Mouse (Mus musculus) kidney, postnatal 0 days (tissue): ENCODE data around the gene Fkbpl. TPM values are rescaled to one million over a fixed set of nuclear protein-coding genes. Genes with fewer than 3 reads are reported as not detected.
A peak's percentile ranks its signal among the peaks of the same experiment; 100 is the strongest.

ENCODE experiments used
- ATAC-seq: fragments of 200-750 bp; cut with Nextera tagmentation; replicated peaks from 2 replicates; pipeline ENCODE4 v1.8.0; 2017; ENCODE audit warnings: low read depth, moderate number of reproducible peaks, moderate TSS enrichment, moderate library complexity; ENCODE audit not compliant: low FRiP score
- DNase-seq: peaks from one replicate; pipeline ENCODE4 v3.0.0-alpha.2; 2016; ENCODE audit warnings: low spot score
- H3K27ac ChIP-seq: fragments of 300-500 bp; sonication (generic); 2 replicates; pipeline ENCODE4 v1.5.1; 2014; ENCODE audit warnings: mild to moderate bottlenecking
- H3K27me3 ChIP-seq: fragments of 300-500 bp; sonication (generic); 2 replicates; pipeline ENCODE4 v1.6.1; 2014; ENCODE audit warnings: low read length, mixed read lengths; ENCODE audit not compliant: insufficient read depth
- H3K36me3 ChIP-seq: fragments of 300-500 bp; sonication (generic); 2 replicates; pipeline ENCODE4 v1.6.1; 2014; ENCODE audit warnings: low read length, mixed read lengths; ENCODE audit not compliant: insufficient read depth
- H3K4me1 ChIP-seq: fragments of 300-500 bp; sonication (generic); replicated peaks from 2 replicates; pipeline ENCODE4 v1.6.1; 2014; ENCODE audit warnings: antibody characterized with exemption, low read length, mixed read lengths; ENCODE audit not compliant: insufficient read depth
- H3K4me2 ChIP-seq: fragments of 300-500 bp; sonication (generic); 2 replicates; pipeline ENCODE4 v1.6.1; 2014; ENCODE audit warnings: mild to moderate bottlenecking, low read length, moderate library complexity, mixed read lengths
- H3K4me3 ChIP-seq: fragments of 300-500 bp; sonication (generic); replicated peaks from 2 replicates; pipeline ENCODE4 v1.5.1; 2014; ENCODE audit warnings: low read depth, low read length
- H3K9ac ChIP-seq: fragments of 300-500 bp; sonication (generic); 2 replicates; pipeline ENCODE4 v1.6.1; 2014; ENCODE audit warnings: low read depth, low read length
- H3K9me3 ChIP-seq: fragments of 300-500 bp; sonication (generic); replicated peaks from 2 replicates; pipeline ENCODE4 v1.6.1; 2016; ENCODE audit warnings: low read length, inconsistent platforms, mixed read lengths
- CTCF ChIP-seq: IDR thresholded peaks from 2 replicates; pipeline ENCODE4 v1.5.1; 2016; ENCODE audit warnings: antibody characterized with exemption, low read depth, mild to moderate bottlenecking, moderate library complexity
- WGBS: fragments of 180-500 bp; shearing (Covaris S2); extraction: QIAGEN DNeasy Blood & Tissue Kit; methylation state at CpG from one replicate; pipeline ENCODE4 v1.1.7; 2014; 5-methylcytosine and 5-hydroxymethylcytosine counted together
- polyA plus RNA-seq: library from polyadenylated mRNA; unstranded; fragments of >200 nt; fragmentation: Nextera tagmentation; extraction: Ambion mirVana; gene quantifications from 2 replicates; pipeline ENCODE4 v1.2.1, GENCODE M21; 2015

The Fkbpl gene
- polyA plus RNA-seq, 1 experiment from 2014 or later, result 16.4 TPM

DNA sequence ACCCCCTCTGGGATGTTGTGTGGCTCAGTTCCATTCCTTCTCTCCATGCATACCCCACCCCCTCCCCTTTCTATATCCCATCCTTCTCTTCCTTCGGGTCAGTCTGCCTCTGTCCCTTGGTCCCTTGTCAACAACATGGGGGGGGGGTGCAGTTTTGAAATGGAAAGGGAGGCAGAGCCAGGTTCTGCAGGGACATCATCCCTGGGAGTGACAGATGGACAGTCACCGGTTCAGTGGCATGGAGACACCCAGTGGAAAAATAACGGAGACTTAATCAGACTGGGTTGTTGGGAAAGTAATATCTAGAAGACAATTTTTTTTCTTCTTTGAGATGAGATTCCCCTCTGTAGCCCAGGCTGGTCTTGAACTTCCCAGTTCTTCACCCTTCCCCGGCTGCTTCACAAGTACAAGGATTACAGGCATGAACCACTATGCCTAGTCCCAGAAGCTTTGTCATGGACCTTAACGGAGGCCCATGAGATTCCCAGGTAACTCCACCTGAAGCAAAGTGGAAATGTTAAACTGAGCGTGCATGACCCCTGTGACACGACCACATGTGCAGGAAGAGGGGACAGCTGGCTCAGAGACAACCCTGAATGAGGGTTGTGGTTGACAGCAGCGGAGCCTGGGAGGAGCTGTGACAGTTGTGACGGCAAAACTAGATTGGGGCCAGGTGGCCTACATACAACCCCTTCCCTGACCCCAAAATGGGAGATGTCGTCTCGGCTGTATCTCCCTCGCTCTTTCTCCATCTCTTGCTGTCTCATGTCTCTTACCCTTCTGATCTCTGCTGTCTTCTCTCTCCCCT lies 14.6 kb upstream of the Fkbpl start:
- 0 out of 2 replicates have a peak, but pooled peaks cover 9% of the 10 kb centered on the region for H3K27me3 ChIP-seq
- no peak for TF ChIP-seq CTCF
- peak overlapping the region; percentile 89 for H3K4me2 ChIP-seq
- no peak overlapping the region for H3K27ac ChIP-seq
- no peaks in the 10 kb centered on the region for H3K36me3 ChIP-seq
- ATAC-seq, result no peak
- no peaks in the 10 kb centered on the region for H3K9me3 ChIP-seq
- H3K4me3 ChIP-seq, result 0 out of 2 replicates have a peak overlapping the region, but pooled peaks have one; percentile 9
- no peak for DNase-seq
- WGBS, result 33% methylated on average over 12 of the region's 12 CpGs
- H3K4me1 ChIP-seq, result peaks cover 43% of the 10 kb centered on the region
- H3K9ac ChIP-seq, result no peak overlapping the region; the same call in 1 of the 2 replicates

DNA sequence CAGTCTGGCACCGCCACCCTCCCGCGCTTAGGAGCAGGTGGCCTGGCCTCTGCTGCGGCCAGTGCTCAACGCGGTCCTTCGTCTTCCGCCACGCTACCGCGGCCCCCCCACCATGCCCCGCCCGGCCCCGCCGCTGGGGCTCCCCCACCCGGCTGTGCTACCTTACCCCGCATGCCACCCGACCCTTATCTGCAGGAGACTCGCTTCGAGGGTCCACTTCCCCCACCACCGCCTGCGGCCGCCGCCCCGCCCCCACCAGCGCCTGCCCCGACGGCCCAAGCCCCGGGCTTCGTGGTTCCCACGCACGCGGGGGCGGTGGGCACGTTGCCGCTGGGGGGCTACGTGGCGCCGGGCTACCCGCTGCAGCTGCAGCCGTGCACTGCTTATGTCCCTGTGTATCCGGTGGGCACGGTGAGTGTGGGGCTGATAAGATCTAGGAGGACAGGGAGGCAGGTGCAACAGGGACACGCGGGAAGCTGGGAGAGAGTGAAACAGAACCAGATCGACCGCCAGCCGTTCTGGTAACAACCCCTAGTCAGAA lies 13.7 kb upstream of the Fkbpl start:
- Histone ChIP-seq H3K27ac (no peak overlapping the region), H3K27me3 (0 out of 2 replicates have a peak, but pooled peaks cover 9% of the 10 kb centered on the region), H3K4me1 (peaks cover 43% of the 10 kb centered on the region), H3K4me3 (peak overlapping the region; percentile 23; the same call in 1 of the 2 replicates), H3K36me3 (no peaks in the 10 kb centered on the region), H3K9ac (peak overlapping the region; percentile 31), H3K4me2 (peak overlapping the region; percentile 50), H3K9me3 (no peaks in the 10 kb centered on the region)
- TF ChIP-seq CTCF, result no peak
- ATAC-seq (no peak), DNase-seq (no peak)
- WGBS, result 3% methylated on average over 47 of the region's 48 CpGs

DNA sequence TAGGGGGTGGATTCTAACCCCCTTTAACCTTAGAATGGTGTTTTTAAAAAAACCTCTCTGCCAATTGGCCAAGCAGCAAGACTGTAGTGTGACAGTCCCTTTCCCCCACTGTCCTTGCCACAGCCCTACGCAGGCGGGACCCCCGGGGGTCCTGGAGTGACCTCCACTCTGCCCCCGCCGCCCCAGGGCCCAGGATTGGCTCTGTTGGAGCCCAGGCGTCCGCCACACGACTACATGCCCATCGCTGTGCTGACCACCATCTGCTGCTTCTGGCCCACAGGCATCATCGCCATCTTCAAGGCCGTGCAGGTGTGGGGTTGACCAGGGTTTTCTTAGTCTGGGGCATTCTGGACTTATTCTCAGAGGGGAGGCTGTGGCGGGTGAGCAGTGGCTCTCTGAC lies 12.9 kb upstream of the Fkbpl start:
- Histone ChIP-seq H3K4me1 (peaks cover 37% of the 10 kb centered on the region), H3K27me3 (0 out of 2 replicates have a peak, but pooled peaks cover 9% of the 10 kb centered on the region), H3K4me3 (peak overlapping the region; percentile 26), H3K4me2 (peak overlapping the region; percentile 61), H3K9me3 (no peaks in the 10 kb centered on the region), H3K27ac (no peak overlapping the region), H3K36me3 (no peaks in the 10 kb centered on the region), H3K9ac (peak overlapping the region; percentile 38; the same call in 1 of the 2 replicates)
- ATAC-seq, result no peak
- WGBS, result 12% methylated on average over 12 of the region's 12 CpGs
- no peak for DNase-seq
- TF ChIP-seq CTCF, result no peak

DNA sequence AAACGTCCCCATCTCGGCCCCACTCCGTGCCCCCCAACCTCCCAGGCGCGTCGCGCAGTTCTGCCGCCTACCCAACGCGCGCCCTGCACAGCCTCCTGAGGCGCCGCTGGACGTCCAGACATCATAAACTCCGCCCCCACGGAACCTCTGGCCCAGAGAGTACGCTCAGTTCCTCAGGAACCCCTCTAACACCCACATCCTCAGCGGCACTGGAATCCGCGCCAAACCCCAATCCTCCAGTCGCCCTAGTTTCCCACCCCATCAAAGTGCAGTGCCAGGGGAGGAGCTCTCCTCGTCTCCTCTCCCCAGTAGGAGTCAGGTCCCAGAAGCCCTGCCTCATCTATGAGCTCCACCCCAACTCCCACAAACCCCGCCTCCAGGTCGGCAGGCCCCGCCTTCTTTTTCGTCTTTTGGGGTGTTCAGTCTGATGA lies 12.3 kb upstream of the Fkbpl start:
- Histone ChIP-seq H3K36me3 (no peaks in the 10 kb centered on the region), H3K27ac (no peak overlapping the region), H3K9ac (peak overlapping the region; percentile 38; the same call in 1 of the 2 replicates), H3K4me3 (peak overlapping the region; percentile 26), H3K27me3 (0 out of 2 replicates have a peak, but pooled peaks cover 9% of the 10 kb centered on the region), H3K4me1 (peaks cover 37% of the 10 kb centered on the region), H3K4me2 (peak overlapping the region; percentile 61), H3K9me3 (no peaks in the 10 kb centered on the region)
- peak; percentile 38 for ATAC-seq
- DNase-seq, result peak; percentile 78
- 0 out of 2 replicates have a peak, but pooled peaks have one; percentile 3 for TF ChIP-seq CTCF
- 2% methylated on average over 26 of the region's 26 CpGs for WGBS

DNA sequence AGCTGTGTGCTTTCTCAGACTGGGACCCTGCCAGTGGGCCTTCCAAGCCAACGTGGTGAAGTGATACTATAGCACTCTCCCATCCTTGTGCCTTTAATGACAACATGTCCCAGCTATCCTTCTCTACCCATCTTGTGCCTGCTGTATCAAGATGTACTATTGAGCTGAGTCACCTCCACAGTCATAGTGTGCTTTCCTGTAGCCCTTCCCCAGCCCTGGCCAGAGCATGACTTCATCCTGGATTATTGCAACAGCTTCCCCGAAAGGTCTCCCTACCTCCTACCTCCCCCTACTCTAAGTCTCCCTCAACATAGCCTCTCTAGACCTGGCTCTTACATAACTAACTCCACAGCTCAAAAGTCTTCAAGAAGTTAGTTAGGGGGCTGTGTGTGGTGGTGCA lies 8.9 kb upstream of the Fkbpl start:
- no peak for TF ChIP-seq CTCF
- Histone ChIP-seq H3K9ac (no peak overlapping the region), H3K4me3 (no peak overlapping the region), H3K9me3 (no peaks in the 10 kb centered on the region), H3K36me3 (no peaks in the 10 kb centered on the region), H3K4me2 (no peak overlapping the region), H3K27ac (no peak overlapping the region), H3K4me1 (peaks cover 19% of the 10 kb centered on the region), H3K27me3 (0 out of 2 replicates have a peak, but pooled peaks cover 6% of the 10 kb centered on the region)
- DNase-seq (no peak), ATAC-seq (no peak)
- WGBS, result 68% methylated on average over 2 of the region's 2 CpGs

DNA sequence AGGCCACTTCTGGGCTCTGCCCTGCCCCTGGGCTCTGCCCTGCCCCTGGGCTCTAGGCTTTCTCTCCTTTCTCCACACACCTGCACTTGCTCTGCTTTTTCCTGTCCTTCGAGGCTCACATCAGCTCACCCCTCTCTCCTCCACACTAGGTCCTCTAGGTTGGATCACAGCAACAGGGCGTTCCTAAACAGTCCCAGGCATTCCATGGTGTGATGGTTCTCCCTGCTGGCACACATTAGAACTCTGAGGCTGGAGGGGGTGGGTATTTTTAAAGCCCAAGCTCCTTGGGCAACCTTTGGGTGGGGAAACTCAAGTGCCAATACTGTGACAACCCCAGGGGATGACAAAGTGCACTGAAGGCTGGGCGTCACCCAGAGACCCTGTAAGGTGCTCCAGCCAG lies 7.1 kb upstream of the Fkbpl start:
- Histone ChIP-seq H3K9me3 (no peaks in the 10 kb centered on the region), H3K27ac (no peak overlapping the region), H3K9ac (no peak overlapping the region), H3K27me3 (no peaks in the 10 kb centered on the region), H3K4me3 (no peak overlapping the region), H3K36me3 (no peaks in the 10 kb centered on the region), H3K4me1 (peaks cover 11% of the 10 kb centered on the region; the same call in 1 of the 2 replicates), H3K4me2 (no peak overlapping the region)
- TF ChIP-seq CTCF, result no peak
- DNase-seq (no peak), ATAC-seq (no peak)
- WGBS, result 71% methylated on average over 3 of the region's 3 CpGs
